Mouse (Mus musculus) cerebellum, postnatal 14 days (tissue): Measurements from ENCODE around the gene Psmd3.
A peak's percentile ranks its signal among the peaks of the same experiment; 100 is the strongest.

Source experiments
- DNase-seq, 2 experiments: peaks; one replicate each; pipeline ENCODE4 v3.0.0; 2021; ENCODE audit warnings: mixed read lengths in 2 of 2

The Psmd3 gene

DNA sequence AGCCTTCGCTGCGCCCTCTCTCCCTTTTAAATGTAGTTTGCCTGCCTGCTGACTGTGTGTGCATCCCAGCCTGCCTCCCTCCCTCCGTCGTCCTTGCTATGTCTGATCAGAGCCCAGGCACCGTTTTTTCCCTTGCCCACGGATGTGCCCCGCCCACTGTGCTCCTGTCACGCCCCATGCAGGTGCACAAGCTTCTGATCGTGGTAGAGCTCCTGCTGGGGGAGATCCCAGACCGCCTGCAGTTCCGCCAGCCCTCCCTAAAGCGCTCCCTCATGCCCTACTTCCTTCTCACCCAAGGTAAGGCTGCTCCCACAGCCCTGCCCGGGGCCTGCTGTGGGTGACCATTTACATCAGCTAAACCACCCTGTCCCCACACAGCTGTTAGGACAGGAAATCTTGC, 10.8 kb downstream of the Psmd3 start:
- DNase-seq: peak in 1 of 2 experiments; percentile 4

DNA sequence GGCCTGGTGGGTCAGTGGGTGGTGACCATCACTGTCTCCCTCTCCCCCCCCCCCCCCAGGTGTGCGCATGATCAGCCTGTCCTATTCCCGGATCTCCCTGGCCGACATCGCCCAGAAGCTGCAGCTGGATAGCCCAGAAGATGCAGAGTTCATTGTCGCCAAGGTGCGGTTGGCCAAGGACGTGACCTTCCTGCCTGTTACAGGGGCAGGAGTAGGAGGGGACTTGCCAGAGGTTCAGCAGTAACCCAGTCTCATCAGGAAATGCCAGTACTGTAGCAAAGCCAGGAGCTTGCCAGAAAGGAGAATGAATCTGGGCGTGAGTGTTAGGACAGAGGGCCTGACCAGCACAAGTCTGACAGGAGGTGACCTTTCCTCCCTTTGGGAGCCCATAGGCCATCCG, 11.4 kb downstream of the Psmd3 start:
- DNase-seq: peak in 1 of 2 experiments; percentile 6

DNA sequence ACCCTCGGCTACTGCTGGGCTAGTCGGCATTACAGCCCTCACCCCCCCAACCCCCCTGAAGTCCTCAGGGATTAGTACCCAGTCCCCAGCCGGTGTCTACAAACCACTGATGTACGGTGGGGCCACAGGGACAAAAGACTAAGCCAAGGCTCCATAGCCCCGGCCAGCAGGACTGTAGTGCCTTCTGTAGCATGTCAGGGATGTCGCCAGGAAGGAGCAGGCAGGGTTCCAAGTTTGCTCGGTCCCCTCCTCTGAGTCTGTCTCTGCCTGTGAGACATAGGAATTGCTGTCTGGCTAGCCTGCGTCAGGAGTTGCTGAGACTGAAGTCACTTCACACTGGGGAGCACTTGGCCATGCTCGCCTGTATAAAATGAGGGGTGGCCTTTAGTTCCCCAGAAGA, 11.9 kb downstream of the Psmd3 start:
- DNase-seq: peak; percentile 39 to 69

DNA sequence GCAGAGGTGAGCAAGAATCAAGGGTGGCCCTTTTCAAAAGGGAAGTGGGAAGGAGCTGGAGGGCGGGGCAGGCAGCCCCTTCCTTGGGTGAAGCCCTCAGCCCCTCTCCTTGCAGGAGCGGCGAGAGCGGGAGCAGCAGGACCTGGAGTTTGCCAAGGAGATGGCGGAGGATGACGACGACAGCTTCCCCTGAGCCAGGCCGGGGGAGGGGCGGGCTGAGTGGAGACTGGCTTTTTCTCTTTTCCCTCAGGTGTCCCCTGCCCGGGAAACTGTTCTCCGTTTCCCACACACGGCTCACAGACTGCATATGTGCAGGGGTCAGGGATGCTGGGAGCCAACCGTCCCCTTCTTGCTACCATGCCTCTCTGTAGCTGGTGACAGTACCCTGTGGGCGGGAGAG, 13.1 kb downstream of the Psmd3 start:
- peak; percentile 28 to 63 for DNase-seq

DNA sequence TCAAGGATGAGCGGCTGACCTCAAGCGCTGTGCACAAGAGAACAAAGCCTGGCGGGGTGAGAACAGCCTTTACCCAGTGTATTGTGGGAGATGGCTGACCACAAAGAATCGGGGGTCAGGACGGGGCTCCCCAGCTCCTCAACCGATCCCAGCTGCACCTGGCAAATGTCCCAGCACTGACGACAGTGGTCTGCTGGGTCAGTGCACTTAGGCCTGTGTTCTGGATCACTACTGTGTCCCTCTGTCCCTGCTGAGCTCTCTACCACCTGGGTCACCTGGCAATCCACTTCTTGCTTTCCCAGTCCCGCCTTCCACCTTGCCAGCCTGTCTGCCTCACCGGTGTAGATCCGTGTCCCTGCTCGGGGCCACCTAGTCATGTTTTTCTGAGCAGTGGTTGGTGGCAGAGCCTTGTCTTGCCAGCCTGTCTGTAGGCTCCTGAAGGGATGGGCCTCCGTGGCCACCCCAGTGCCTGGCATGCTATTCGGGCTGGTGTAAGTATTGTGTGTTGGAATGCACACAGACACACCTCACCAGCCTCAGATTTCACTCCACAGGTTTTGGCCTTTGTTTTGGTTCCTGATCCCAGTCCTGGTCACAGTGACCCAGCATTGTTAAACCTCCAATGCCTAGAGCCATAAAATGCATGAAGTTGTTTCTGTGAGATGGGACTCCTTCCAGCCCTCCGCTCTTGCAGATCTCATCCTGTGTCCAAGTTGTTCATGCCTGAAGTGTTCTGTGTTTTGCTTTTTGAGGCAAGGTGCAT, 14.3 kb downstream of the Psmd3 start:
- DNase-seq: peak in 1 of 2 experiments; percentile 10

DNA sequence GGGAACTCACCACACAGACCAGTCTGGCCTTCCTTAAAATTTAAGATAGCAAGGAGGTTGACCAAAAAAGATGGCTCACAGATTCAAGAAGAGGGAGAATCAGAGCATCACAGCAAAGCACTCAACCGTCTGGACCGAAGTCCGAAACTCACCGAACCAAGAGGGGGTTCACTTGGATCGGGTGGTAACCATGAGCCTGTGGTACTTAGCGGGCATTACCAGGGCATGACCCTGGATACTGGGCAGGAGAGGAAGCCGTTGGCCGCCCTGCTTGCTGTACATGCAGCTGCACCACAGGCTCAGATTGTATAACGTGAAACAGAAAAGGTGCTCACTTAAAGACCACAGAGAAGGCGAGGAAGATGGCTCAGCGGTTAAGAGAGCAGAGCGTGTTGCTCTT, 14.9 kb downstream of the Psmd3 start:
- DNase-seq: no peak

DNA sequence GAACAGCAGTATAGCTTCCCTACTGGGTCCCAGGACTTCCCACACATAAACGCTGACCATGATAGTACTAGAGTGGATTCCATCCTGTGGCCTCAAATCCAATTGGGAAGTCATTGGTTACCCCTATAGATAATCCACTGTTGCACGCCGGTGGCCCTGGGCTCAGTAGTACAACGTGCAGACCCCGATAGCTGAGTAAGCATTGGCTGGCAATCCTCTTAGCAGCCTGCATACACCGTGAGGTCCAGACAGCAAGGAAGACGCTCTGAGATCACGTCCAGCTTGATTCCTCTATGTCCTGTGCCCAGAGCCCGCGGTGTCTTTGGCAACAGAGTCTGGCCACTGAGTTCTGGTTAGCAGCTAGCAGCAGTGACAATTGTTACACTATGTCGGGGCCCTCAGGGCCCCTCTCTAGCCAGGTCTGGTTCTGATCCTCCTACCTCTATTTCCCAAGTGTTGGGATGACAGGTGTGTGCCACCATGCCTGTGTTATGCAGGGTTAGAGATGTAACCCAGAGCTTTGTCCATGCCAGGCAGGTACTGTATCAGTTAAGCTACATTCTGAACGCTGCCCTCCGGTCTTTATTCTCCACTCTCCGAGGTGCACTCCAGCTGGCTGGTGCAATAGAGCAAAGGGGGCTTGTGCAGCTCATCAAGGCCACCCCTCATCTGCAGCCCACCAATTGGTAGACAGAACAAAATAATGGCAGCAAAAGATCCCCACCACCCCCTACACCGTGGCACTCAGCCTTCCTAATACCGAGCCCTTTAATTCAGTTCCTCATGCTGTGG, 16.7 kb downstream of the Psmd3 start:
- DNase-seq: peak in 1 of 2 experiments; percentile 48

DNA sequence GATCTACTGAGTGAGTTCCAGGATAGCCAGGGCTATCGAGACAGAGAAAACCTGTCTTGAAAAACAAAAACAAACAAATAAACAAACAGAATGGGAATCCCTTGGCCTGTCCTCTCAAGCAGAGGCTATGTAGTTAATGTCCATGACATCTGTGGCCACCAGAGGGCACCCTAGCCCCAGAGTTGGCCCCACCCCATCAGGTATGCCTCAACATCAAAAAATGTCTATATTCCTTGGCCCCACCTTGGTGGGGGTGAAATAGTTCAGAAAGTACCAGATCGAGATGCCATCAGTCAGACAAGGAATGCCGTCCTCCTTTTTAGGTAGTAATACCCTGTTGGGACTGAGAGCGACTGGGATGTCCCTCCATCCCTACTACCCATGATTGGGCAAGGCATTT, 17.6 kb downstream of the Psmd3 start:
- peak; percentile 91 to 92 for DNase-seq

DNA sequence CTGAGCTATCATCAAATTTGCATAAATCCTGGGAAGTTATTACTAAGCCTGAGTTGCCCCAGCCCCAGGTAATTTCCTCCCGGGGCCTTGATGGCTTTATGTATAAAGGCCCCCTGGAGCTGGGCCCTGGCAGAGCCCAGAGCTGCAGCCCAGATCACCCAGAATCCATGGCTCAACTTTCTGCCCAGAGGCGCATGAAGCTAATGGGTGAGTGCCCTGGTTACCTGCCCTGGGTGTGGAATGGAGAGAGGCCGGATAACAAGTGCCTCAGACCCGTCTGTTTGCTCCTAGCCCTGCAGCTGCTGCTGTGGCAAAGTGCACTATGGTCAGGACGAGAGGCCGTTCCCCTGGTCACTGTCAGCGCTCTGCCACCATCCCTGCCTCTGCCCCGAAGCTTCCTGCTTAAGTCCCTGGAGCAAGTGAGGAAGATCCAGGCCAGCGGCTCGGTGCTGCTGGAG, 18.9 kb downstream of the Psmd3 start, which contains the start of gene Csf3:
Csf3 (plus strand) TSS at position 51 of the 458 bp plus-strand sequence.
- no peak for DNase-seq

DNA sequence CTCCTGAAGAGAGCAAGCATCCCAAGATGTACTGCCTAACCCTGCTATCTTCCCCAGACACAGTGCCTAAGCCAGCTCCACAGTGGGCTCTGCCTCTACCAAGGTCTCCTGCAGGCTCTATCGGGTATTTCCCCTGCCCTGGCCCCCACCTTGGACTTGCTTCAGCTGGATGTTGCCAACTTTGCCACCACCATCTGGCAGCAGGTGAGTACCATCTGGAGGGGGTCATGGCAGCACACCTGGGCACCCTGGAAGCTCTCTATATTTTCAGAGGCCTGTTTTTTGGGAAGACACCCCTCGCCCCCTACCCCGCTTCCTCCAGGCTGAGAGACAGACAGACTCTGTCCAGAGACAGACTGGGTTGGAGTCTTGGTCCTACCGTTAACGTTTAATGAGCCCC, 20.0 kb downstream of the Psmd3 start:
- no peak for DNase-seq

DNA sequence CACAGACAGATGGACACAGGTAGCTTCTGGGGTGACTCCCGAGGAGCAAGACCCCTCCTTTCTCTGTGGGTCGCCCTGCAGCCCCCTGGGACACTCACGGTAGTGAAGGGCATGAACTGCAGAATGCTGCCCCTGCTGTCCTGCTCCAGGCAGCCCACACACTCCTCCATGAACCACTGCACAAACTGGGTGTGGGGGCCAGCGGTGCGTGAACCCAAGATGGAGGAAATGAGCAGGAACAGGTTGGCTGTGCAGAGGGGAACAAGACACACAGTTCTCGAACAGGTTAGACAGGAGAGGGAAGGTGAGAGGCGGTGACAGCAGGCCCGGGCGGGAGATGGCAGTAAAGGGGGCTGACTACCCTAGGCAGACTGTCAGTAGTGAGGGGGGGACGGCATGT, 22.7 kb downstream of the Psmd3 start:
- DNase-seq: no peak

DNA sequence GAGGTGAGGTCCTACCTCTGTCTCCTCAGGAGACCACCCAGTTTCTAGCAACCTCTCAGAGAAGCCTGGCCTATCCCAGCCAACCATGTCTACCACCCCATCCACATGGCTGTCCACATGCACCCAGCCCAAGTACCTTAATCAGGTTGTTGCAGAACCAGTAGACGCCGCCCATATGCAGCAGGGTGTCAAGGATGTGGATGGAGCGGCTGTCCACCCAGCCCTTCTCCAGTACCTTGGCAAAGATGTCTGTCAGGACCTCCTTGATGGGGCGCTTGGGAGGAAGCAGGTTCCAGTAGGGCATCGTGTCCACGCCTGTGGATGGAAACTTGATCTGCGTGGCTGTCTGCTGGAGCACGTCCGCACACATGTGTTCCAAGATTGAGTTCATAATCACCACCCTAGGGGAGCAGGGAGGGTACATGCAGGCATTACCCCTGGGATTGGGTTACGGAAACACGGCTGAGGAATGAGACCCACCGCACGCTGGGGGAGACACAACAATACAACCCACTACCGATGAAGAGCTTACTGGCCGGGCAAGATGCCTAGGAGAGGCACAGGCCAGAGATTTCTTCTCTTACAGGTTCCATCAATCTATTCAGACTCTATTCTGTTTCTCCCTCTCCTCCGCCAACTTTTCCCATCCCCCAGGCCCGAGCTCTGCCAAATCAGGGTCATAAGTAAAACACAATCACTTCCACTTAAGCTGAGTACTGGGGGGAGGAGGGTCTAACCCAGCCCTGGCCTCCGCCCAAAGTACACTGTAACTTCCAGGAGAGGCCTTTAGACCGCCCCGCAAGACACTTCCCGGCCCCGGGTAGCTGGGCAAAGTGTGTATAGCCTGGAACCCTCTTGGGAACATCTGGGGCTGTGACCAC, 25.3 kb downstream of the Psmd3 start:
- no peak for DNase-seq

DNA sequence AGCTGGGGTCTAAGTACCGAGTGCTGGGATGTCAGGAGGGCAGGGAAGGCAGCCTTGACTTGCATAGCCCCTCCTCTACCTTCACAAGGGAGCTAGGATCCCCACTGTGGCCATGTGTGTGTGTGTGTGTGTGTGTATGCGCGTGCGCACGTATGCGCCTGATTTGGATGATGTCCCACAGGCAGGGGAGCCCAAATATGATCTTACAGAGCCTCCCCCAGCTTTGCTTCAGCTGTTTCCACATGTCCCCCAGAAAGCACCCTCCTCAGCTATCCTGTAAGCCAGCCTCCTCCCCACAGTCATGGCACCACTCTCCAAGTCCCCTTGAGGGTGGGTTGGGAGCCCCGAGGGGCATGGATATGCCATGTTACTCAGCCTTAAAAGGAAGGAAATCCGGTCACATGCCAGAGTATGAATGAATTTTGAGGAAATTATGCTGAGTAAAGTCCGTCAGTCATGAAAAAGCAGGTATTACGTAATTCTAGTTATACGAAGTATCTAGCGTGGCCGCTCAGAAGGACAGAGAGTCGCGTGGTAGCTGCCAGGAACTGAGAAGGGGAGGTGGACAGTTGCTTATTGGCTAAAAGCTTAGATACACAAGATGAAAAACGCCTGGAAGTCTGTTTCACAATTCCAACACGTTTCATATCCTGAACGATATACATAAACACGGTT, 26.1 kb downstream of the Psmd3 start:
- no peak for DNase-seq

DNA sequence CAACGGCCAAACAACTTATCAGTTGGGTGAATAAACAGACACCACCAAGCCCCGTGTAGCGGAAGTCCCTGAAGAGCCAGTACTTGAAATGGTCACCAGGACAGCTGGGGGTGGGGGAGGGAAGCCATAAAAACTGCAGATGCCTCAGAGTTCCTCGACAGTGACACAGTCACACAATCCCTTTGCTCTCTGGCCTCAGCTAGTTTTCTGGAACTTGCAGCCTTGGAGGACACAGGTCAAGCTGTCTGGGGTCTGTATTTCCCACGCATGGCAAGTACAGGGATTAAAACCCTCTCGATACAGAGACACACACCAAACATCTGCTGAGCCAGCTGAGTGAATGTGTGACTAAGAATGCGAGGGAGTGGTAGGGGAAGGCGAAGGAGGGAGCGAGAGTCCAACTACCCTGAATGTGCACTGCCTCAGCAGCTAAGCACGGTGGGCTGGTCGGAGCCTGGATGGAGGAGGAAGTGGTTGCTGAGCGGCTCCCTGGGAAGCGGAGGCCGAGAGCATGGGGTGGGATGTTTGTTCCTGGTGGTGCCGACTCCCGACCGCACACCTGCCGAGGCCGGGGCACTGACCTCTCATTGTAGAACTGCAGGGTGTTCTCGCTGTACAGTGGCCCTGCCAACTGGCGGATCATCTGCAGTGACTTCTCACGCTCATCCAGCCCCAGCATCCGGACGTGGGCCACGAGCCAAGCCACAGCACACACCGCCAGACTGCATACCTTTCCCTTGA, 26.8 kb downstream of the Psmd3 start:
- DNase-seq: no peak

DNA sequence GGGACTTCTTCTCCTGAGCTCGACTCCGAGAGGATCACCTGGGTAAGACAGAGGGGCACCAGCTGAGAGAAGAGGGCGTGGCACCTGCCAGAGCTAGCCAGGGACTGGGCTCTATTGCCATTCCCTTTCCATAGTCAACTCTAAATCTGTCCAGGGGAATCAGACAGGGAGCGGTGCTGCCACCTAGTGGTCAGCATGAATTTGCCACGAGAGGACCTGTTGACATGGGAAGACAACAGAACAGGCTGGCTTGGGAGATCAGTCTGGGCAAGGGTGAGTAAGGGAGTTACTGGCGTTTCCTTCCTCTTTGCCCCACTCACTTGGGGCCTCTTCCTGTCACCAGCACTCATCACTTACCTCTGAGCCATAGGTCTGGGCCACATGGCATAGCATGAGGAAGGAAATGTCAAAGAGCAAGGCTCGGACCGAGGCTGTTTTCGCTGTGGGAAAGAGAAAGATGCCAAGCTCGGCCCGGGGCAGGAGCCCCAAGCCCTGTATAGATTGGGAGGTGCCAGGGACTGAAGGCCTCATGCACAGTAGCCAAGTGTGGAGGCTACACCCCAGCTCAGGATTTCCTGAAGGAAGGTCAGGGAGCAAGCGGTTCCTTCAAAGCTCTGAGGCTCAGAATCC, 28.2 kb downstream of the Psmd3 start:
- peak; percentile 89 to 94 for DNase-seq

DNA sequence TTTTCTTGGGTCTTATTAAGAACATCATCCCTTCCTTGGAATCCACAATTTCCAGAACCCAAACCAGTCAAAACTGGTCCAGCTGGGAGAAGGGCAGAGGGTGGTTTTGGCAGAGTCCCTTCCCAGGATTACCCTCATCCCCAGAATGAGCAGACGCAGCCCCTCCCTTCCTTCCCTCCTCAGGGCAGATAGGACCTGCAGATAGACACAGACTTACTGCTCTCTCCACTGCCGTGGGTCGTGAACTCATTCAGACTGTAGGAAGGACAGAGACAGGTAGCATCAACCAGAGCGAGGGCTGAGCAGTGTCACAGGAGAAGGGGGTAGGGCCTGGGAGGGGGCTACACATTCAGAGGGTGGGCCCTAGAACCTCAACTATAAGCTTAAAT, 28.7 kb downstream of the Psmd3 start:
- DNase-seq: no peak

DNA sequence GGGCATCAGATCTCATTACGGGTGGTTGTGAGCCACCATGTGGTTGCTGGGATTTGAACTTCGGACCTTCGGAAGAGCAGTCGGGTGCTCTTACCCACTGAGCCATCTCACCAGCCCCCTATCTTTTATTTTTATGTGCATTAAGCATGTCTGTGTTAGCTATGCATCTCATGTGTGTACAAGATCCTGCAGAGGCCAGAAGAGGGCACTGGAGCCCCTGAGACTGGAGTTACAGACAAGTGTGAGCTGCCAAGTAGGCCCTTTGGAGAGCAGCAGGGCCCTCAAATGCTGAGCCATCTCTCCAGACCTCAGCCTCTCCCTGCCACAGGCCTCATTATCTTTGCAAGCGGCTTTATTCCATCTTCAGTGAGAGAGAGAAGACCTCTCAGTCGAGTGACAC, 29.7 kb downstream of the Psmd3 start:
- DNase-seq: peak; percentile 59 to 71

DNA sequence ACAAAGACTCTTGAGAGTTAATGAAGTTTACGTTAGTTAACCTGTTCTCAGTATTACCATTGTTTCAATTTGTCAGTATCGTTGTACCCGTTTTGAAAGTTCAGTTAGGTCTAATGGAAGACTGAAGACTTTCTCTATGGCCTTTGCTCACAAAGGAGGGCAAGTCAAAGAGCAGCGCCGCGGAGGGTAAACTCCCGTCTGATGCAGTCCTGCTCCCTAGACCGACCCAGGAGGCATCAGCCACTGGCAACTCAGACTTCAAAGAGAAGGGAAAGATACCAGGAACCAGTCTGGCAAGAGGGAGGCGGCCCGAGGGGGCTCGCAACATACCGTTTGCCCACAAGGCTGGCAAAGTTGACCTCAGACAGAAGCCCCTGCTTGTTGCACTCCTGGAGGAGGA, 31.3 kb downstream of the Psmd3 start:
- no peak for DNase-seq

DNA sequence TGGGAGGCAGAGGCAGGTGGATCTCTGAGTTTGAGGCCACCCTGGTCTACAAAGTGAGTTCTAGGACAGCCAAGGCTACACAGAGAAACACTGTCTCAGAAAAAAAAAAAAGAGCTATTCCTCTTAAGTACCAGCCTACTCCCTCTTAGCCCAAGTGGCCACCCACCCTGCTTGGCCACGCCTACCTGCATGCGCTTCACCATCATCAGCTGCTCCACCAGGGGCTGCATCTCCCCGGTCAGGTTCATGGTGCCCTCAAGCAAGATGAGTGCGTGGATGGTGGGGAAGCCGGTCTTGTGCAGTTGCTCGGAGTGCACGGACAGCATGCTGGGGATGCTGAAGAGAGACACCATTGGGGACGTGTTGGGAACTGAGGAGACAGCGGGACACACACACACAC, 33.6 kb downstream of the Psmd3 start:
- no peak for DNase-seq

DNA sequence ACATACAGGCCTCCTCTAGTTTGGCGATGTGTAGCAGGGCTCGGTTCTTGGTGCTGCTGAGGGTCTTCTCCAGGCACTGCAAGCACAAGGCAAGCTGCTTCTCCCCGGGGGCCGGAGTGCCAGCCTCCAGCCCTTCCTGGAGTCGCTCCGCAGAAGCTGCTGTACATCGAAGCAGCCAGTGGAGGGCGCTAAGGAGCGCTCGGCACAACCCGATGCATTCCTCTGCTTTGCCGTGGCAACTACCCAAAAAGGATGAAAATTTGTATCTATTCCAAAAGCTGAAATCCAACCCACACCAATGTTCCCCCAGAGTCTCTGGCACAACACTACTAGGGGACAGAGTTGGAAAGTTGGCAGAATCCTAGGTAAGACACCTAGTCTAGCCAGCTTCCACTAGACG, 35.5 kb downstream of the Psmd3 start:
- peak; percentile 88 to 93 for DNase-seq

DNA sequence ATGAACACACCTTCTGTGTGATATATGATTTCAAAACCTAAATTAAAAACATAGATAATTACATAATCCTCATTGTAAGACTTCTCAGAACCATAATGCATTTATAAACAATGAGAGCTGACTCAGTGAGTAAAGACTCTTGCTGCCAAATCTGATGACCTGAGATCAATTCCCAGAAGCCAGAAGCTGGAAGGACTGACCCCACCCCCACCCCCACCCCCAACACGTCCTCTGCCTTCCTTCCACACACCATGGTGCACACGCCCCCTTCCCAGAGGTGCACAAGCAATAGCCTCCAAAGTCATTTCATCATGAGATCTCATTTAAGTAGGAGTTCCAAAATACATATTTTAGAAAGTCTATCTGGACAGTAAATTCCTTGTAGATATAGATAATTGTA, 38.4 kb downstream of the Psmd3 start:
- DNase-seq: no peak
